Mouse (Mus musculus) natural killer cell, adult 2 months (primary cell): ENCODE measurements around the gene Atp6v1c2.
A peak's percentile ranks its signal among the peaks of the same experiment; 100 is the strongest.

Experiments used
- DNase-seq, 2 experiments: peaks; one replicate each; pipeline ENCODE4 v3.0.0; 2022; ENCODE audit warnings: low spot score in 2 of 2

The Atp6v1c2 gene

GRCm38 (mm10) chr12:17329259-17329658 lies at the start of gene Atp6v1c2:
Atp6v1c2 (minus strand) TSS chr12:17329359.
- DNase-seq = no peak

DNA sequence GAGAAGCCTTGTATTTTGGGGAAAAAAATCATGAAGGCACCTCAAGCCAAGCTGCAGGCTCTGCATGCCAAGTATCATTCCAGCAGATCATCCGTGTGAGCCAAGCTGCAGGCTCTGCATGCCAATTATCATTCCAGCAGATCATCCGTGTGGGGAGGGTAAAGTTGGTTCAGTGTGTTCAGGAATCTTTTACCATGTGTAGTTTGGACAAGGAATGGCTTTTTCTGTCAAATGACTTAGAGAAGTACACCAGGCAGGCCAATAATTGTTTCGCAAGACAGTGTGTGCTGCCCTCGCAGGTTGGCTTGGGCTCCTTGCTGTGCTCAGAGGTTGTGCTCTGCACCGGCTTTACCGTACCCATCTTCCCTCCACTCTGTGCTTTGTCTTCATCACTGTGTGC lies 47.4 kb upstream of the Atp6v1c2 start:
- no peak for DNase-seq

GRCm38 (mm10) chr12:17375243-17375642 lies 46.1 kb upstream of the Atp6v1c2 start:
- no peak for DNase-seq

- DNase-seq = peak; percentile 26 to 42
These were observed 44.4 kb upstream of the Atp6v1c2 start for GRCm38 (mm10) chr12:17373470-17373975.

DNA sequence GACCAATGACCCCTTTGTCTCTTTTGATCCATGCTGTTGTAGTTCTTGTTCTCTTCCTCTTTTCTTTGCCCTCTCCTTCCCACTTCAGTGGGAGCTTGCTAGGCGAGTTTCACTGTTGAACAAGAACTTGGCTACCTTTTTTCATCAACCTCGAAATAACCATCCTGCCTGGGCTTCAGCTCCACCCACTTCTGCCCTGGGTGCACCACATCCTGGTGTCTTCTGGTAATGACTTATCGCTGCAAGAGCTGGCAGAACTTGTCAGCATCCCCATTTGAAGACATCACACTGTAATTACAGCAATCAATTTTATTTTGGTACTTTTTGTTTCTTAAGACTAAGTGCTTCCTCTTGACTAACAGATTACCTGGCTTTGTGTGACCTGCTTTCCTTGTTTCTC lies 43.5 kb upstream of the Atp6v1c2 start:
- peak; percentile 37 to 57 for DNase-seq

GRCm38 (mm10) chr12:17371589-17372235 lies 42.6 kb upstream of the Atp6v1c2 start:
- peak; percentile 13 to 41 for DNase-seq

DNA sequence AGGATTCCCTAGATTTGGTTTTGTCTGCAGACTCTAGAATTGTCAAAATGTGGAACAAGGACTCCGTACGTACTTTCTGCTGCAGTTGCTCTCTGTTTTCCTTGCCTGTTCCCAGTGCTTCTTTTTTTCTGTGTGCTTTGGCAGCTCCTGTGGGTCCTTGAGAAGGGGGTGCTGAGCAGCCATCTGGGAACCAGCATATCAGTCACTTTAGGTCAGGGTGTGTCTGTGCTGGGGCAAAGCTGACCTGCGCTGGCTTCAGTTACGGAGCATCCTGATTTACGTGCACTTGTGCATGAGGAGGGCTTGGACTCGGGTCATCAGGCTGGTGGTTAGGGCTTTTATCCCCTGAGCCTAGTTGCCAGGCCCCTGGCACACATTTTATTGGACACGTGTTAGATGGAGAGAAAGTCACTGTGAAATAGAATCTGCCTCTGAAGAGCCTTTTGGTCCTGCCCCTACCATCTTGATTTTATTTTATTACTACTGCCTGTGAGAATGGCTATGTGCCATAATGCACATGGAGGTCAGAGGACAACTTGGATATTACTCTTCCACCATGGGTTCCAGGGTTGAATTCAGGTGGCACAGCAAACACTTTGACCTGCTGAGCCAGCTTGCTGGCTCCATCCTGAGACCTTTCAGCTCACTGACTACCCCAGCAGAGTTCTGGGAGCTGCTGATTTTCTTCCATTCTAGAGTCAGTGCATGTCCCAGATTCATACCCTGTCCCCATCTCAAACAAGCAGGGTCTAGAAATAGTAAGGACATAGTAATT lies 40.6 kb upstream of the Atp6v1c2 start:
- DNase-seq = no peak

DNA sequence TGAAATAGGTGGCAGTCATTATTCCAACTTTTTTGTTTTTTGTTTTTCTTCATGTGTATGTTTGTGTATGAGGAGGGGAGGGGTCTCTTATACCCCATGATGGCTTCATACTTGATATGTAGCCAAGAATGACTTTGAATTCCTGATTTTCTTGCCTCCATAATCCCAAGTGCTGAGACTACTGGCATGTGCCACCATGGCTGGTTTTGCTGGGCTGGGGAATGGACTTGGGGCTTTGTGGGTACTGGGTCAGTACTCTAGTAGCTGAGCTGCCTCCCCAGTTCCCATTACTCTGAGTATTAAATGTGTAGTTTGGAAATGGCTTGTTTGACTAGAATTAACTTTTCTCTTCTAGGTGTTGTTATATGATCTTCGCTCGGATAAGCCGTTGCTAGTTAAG lies 40.0 kb upstream of the Atp6v1c2 start:
- DNase-seq = no peak

DNA sequence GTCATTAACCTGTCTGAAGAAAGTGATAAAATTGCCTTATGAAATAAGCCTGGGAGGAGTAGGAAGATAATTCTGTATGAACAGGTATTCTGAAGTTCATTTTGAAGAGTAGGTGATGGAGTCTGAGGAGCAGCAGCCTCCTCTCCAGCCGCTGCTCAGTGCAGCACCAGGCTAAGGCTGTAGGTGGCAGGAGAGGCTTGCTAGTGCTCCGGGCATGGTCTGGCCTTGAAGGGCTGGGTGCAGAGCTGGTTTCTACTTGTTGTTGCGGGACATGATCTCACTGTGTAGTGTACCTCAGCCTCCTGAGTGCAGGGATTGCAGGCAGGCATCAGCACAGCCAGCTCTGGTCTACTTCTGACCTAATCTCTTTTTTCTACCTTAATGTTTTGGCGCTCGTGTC lies 37.8 kb upstream of the Atp6v1c2 start:
- peak; percentile 46 to 55 for DNase-seq

GRCm38 (mm10) chr12:17362316-17362715 lies 33.2 kb upstream of the Atp6v1c2 start:
- no peak for DNase-seq

DNA sequence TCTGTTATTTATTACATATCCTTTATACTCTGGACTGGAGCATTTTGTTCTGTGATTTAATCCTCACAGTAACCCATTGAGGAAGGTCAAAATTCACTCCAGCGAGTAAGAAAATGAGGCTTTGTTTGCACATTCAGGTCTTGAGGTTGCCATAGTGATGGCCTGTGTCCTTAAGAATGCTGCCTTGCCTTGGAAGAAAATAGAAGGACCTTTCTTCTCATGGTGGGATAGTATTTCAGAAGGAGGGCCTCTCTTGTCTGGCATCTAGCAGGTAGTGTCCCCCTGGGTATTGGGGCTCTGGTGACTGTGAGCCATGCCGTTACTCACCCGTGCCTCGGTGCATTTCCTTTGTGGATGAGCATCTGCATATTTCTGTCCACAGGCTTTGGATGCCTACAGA lies 31.5 kb upstream of the Atp6v1c2 start:
- DNase-seq = no peak

DNA sequence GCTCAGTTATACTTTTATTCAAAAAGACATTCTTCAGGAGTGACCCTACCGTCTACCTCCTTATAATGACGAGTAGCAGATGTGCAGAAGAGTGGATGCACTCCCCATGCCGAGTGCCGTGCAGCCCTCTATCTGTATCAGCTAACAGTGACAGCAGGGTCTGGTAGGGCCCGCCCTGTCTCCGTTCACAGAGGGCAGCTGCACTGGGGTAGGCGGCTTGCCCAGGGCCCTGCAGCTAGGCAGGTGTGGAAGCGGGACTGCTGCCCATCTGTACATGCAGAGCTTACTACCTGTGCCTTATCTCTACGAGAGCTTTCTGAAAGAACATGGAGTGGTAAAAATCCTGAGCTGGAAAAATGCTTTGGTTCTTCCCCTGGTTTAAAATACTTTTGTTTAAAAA lies 30.9 kb upstream of the Atp6v1c2 start:
- DNase-seq = no peak

- no peak for DNase-seq
These were observed 29.8 kb upstream of the Atp6v1c2 start for GRCm38 (mm10) chr12:17358981-17359380.

- no peak for DNase-seq
These were observed 28.6 kb upstream of the Atp6v1c2 start for GRCm38 (mm10) chr12:17357795-17358194.

GRCm38 (mm10) chr12:17356853-17357252 lies 27.7 kb upstream of the Atp6v1c2 start:
- no peak for DNase-seq

GRCm38 (mm10) chr12:17350106-17350505 lies 20.9 kb upstream of the Atp6v1c2 start:
- no peak for DNase-seq

- DNase-seq = peak; percentile 74 to 88
These were observed 19.2 kb upstream of the Atp6v1c2 start, which contains the start of gene Nol10 for GRCm38 (mm10) chr12:17348048-17349036. Nol10 (plus strand) TSS chr12:17348458.

DNA sequence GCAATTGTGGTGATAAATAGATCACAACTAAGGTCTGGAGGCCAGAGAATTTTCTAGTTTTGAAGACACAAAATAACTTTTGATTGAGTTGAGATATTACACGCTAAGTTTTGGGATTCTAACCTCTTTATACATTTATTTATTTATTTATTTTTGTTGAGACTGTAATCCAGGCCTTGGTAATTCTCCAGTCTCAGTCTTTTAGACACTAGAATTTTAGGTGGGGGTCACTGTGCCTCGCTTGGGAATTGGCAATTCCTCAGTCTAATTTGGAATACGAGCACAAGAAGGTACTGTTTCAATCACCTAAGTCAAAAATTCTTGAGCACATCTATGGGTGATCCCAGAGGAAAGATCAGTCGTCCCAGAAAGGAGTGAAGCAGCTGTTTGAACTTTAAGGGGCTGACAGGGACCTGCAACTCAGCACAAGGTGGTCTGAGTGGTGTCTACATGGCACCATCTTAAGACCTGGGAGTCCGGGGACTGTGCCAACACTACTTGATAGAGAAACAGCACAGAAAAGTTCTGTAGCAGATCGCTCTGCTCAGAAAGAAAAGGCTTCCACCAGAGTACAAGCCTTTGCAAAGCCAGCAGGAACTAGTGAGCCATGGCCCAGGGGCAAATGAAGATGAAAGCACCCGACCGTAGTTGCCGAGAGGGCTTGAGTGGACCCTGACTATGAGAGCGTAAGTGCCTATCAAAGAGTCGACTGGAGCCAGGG lies 18.3 kb upstream of the Atp6v1c2 start:
- DNase-seq = peak in 1 of 2 experiments; percentile 3

GRCm38 (mm10) chr12:17339114-17339905 lies 10.2 kb upstream of the Atp6v1c2 start:
- DNase-seq = no peak

GRCm38 (mm10) chr12:17338338-17338737 lies 9.2 kb upstream of the Atp6v1c2 start:
- no peak for DNase-seq
